Mouse (Mus musculus): Measurements from ENCODE around the gene Hsd17b14.

The Hsd17b14 gene

DNA sequence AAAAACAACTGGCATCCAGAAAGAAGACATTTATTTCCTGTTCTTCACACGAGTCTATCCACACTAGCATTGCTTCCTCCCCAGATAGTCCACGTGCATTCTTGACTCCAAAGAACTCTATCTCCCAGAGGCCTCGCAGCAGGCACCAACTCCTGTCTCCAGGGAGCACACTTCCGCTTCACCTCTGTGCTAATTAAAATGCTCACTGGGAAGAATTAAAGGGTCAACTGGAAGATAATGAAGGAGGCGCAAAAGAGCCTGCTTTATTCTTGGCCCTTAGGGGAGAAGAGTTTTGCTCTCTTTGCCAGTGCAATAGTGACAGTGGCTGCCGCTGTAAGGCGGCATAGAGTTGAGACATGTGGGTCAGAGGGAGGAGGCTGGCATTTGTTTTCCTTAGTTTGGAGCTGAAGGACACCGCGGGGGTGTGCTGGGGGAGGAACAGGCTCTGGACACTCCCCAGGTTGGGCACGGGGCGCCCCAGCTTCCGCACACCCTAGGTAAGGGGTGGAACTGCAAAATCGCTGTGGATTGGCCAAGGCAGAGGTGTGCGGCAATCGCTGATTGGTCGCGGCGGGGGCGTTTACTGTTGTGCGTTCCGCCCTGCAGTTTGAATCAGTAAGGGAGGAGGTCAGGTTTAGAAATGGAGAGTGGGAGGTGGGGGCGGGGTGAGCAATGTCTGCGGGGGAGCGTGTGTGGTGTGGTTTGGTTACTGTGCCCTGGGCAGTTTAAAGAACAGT lies 13.3 kb downstream of the Hsd17b14 start:
- DNase-seq: peak; percentile 95 to 97

DNA sequence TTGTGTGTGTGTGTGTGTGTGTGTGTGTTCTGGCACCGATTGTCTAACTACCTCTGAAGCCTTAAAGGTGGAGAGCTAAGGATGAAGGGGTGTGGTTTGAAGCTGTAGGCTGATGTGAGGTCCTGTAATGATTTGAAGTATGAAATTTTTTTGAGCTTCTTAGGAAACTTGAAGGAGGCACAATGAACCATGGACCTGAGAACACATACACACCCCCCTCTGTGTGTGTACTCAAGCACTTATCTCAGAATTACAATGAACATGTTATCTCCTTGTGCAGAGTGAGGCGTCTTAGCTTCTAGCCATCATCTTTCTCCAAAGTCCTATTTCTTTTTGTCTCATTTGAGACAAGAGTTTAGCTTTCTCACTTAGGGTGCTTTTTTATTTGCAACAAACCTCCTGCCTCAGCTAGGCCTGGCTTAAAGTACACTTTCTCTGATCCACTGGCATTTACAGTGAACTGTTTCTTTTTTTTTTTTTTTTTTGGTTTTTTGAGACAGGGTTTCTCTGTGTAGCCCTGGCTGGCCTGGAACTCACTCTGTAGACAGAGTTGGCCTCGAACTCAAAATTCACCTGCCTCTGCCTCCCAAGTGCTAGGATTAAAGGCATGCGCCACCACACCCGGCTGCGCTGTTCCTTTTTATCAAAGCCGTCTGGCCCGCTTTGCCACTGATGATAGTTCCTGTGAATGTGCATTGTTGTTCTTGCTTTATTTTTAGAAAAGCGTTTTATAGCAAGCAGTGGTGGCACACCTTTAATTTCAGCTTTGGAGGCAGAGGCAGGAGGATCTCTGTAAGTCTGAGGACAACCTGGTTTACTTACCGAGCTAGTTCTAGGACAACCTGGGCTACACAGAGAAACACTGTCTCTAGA lies 14.1 kb downstream of the Hsd17b14 start:
- DNase-seq: no peak

DNA sequence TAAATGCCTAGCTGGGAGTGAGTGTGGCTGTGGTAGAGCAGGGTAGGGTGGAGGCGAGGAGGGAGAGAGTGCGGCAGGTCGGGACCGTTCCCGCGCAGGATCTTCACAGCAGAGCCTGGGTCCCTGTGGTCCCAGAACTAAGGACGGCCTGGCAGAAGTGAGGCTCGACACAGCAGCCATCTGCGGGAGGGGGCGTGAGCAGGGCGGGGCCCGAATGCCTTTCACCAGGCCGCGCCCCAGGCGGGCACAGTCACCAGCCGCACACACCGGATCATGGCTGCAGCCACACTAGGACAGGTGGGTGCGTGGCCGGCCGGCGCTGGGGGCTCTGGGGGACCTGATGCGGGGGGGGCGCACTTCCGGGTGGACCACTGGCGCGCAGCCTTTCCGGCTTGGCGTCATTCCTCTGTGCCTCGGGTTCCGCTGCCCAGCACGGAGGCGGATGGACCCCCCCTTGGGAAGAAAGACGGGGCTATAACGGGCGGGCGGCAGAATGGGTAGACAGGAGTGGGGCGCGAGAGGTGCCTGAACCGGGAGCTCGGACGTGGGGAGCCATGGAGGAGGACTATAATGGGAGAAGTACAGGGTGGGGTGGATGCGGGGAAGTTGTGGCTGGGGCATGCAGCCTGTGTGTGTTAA lies 15.5 kb downstream of the Hsd17b14 start, which contains the start of gene Bcat2:
Gene Bcat2, plus strand, starts transcription at position 51 of the 639 bp plus-strand sequence.
- peak; percentile 66 to 70 for DNase-seq

DNA sequence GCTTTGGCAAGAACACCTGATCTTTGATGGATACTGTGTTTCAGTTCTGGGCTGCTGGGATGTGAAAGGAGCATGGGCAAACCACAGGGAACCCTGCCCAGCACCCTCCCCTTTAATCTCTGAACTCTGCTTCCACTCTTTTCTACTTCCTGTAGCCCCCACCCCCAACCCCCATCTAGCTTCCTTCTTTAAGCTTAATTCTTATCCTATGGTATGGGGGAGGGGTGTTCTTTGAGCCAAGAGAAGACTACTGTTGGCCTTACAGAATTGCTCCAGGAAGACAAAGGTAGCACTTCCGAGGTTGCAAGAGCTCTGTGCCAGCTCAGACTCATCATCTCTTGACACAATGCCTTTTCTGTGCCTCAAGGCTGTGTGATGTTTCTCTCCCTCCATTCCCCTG lies 17.3 kb downstream of the Hsd17b14 start:
- no peak for DNase-seq

DNA sequence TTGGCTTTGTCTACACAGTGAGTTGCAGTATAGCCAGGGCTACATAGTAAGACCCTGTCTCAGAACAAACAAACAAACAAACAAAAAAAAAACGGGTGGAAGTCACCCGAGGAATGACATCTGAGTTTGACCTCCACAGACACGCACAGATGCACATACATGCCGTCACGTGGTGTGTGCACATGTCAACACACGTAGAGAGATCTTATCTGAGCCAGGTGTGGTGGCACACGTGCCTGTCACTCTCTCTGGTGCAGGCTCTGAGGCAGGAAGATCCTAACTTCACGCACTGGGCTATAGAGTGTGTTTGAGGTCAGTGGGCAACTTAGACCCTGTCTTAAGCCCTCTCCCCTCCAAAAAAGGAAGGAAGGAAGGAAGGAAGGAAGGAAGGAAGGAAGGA lies 19.3 kb downstream of the Hsd17b14 start:
- DNase-seq: peak; percentile 50 to 53

DNA sequence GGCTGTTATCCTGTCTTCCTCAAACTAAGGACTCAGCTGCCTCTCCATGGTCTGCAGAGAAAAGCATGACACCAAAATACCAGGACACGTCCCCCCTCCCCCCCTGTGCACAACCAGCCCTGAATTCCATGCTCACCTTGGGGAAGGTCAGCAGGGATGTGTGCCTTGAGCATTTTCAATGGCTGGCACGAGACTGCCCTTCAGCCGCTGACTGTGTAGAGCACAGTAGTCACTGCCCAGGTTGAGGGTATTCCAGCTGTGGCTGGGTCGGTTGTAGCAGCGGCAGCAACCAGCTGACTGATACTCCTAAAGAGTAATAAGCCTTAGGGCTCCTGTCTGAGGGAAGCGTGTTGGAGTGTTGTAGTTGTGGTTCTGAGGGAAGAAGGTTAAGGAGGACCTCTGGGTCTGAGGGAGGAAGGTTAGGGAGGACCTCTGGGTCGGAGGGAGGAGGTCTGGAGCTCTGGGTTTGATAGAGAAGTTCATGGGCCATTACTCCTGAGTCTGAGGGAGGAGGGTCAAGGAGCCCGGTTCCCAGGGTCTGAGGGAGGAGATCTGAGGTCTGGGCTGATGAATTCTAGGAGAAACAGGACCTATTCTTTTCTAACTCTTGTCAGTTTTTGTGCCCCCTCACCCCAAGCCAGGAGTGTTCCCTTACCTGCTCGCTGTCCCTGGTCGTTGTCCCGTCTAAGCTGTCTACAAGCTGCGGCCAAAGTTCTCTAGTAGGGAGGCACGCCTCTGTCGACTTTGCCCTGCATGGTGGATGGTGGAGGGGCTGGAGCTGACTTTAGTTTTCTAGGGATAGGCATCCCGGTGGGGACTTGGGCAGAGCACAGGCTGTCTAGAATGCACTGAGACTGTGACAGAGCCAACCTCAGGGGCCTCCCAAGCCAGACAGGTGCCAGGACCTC lies 20.0 kb downstream of the Hsd17b14 start:
- DNase-seq: peak; percentile 80 to 85

DNA sequence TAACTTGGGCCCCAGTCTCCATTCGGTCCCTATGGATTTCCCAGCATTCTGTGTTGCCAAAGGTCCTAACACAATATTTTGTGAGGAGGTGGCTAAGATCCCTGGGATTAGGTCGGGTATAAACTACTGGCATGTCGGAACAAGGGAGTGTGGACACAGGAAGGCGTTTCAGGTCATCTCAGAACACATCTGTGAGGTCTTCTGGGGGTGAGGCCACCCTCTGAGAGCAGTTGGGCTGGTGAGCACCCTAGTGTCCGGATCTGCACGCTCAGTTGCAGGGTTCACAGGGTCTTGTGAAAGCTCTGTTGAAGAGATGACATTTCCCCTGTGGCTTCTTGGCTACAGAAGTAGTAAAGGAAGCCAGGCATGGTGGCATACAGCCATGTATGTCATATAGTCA lies 31.2 kb downstream of the Hsd17b14 start:
- DNase-seq: no peak

DNA sequence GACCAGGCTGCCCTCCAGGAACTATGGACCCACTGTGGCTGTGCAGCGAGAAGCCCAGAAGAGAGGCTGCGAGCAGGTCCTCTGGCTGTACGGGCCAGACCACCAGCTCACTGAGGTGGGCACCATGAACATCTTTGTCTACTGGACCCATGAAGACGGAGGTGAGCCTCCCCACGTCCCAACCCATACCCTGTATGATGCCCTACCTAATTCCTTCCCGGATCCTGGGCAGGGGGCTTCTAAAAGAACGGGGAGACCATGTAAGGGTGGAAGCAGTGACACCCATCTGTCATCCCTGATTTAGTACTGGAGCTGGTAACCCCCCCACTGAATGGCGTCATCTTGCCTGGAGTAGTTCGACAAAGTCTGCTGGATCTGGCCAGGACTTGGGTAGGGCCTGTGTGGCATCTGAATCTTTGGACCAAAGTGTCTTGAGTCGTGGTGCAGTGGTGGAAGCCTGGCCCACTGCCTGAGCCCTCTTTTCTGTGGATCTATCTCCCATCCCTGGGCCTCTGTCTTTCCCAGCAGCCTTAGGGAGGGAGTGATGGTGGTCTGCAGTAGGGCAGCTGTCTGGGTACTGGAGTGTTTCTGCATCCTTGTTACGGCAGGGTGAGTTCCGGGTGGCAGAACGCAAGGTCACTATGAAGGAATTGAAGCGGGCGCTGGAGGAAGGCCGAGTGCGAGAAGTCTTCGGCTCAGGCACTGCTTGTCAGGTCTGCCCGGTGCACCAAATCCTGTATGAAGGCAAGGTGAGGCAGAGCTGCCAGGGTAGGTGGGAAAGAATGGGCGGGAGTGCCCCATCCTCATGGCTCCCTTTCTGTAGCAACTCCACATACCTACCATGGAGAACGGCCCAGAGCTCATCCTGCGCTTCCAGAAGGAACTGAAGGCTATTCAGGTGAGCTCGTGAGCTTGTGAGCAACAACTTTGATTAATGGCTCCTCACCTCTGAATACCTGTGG lies 33.2 kb downstream of the Hsd17b14 start:
- no peak for DNase-seq

DNA sequence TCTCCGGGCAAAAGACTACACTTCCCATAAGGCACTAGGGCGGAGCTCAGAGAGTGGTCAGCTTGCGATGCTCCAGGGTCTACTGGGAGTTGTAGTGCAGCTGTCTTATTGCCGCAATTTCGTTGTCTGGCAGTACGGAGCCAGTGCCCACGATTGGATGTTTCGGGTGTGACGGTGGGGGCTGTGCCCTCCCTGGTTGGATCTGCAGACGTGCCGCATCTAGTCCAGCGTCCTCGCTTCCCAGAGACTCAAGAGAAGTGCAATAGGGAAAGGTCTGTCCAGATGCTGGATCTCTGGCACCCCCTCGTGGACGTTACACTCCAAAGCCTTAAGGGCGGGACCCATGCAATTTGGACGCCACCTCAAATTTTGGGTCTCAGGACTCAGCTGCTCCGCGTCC lies 34.5 kb downstream of the Hsd17b14 start:
- DNase-seq: peak; percentile 95

DNA sequence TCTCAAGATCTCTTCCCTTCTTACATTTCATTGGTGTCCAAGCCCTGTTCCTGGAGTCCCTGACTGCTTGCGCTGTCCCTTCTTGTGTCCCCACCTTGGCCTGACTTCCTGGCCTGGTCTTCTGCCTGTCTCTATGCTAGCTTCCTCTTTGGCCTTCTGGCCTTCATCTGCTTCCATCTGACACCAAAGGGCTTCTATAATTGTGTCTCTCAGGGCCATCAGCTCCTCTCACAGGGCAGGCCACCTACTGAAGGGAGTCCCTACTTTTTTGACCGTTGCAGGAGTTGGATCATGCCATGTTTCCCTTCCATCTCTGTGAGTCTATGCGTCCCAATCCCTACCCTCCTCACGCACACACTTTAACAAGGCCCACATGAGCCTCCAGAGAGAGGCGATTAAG lies 35.2 kb downstream of the Hsd17b14 start:
- no peak for DNase-seq

DNA sequence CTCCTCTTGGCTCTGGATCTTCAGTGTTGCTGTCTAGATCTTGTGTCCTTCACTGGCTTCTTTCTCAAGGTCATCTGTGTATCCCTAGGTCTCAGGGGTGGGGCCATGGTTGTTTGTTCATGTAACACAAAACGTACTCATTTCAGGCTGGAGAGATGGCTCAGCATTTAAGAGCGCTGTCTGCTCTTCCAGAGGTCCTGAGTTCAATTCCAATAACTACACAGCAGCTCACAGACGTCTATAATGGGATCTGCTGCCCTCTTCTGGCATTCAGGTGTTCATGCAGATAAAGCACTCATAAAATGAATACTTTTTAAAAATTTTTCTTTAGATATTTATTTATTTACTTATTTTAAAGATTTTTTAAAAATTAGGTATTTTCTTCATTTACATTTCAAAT lies 36.2 kb downstream of the Hsd17b14 start:
- DNase-seq: no peak

DNA sequence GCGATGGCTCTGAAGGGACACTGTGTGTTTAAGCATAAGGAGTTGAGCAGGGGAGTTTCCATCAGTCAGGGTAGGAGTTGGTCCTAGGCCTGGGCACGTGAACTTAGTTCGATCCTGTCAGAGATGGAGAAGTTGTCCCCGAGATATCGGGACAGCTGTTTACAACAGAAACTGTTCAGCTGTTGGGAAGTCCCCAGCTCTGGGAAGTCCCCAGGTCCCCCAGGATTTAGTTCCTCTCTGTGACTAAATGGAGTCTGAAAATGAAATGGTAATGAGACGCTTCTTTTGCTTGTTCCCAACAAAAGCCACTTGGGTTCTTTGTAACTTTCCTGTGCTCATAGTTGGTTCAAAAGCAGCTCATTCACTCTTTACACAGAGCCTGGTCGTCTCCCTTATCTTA lies 37.2 kb downstream of the Hsd17b14 start:
- no peak for DNase-seq

DNA sequence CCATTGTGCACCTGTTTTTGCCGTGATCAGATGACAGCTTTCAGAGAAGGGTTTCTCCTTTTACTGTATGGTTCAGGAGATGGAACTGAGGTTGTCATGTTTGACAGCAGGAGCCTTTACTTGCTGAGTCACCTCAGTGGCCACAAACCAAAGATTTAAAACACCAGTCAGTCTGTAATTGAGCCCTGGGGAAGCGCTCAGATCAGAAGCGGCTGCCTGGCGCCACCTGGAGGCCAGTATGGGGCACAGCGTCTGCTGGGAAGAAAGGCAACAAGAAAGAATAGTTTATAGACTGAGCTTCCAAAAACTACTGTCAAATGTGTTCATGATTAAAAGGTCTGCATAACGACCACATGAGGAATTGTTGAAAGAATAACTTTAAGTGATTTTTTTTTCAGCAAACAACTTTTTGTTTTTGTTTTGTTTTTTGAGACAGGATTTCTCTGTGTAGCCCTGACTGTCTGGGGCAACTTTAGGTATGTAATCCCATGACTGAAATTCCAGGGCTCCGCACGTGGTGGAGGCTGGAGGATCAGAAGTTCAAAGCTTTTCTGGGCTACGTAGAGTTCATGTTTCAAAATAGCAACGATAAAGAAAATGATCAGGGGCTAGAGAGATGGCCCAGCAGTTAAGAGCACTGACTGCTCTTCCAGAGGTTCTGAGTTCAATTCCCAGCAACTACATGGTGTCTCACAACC lies 38.6 kb downstream of the Hsd17b14 start:
- peak; percentile 65 to 78 for DNase-seq

DNA sequence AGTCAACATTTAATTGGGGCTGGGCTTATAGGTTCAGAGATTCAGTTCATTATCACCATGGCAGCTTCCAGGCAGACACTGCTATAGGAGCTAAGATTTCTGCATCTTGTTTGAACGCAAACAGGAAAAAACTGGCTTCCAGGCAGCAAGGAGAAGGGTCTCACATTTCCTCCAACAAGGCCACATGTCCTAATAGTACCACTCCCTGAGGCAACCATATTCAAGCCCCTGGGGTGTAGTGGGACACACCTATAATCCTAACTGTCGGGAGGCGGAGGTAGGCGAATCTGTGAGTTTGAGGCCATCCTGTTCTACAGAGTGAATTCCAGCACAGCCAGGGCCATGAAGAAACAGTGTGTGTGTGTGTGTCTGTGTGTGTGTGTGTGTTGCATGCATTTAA lies 40.5 kb downstream of the Hsd17b14 start:
- no peak for DNase-seq

DNA sequence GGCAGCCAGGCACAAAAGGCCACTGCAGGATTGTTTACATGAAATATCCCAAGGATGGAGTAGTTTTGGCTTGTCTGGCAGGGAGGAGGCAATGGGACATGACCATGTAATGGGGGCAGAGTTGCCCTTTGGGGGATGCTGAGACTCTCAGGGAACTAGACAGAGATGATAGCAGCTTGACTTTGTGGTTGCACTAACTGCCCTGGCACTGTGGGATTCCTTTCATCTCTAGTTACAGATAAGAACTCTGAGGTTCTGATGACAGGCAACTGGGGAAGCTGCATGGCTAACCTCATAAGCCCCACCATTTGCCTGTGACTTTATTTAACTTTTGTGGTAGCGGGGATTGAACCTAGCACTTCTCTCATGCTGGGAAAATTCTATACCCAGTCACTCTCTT lies 41.4 kb downstream of the Hsd17b14 start:
- DNase-seq: no peak

DNA sequence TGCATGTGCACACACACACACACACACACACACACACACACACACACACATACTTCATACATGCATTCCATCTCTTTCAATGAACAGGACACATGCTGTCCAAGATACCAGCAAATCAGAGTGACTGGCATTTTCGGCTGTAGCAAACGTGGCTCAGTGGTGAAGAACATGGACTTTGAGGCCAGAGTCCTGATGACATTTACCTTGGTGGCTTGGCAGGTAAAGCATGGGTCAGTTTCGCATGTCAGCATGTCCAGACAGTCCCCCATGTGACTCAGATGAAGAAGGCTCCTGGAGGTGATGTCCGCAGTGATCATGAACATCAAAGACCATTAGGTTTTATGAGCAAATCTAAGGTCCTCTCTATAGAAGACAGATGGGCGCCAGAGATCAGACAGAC lies 42.3 kb downstream of the Hsd17b14 start:
- DNase-seq: no peak

DNA sequence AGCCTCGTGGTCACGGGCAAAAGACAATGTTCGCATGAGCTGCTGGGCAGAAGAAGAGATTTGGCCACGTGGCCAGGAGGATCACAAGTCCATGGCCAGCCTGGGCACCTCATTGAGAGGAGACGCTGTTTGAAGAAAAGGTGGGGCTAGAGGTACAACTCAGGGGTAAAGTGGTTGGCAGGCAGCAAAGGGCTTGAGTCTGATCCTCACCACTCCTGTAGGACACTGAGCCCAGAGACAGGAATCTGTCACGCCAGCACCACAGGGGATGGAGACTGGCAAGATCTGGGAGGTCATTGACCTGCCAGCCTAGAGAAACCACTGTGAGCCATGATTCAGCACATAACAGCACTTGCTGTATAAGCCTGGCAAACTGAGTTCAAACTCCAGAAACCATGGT lies 42.8 kb downstream of the Hsd17b14 start:
- DNase-seq: peak; percentile 54 to 78

DNA sequence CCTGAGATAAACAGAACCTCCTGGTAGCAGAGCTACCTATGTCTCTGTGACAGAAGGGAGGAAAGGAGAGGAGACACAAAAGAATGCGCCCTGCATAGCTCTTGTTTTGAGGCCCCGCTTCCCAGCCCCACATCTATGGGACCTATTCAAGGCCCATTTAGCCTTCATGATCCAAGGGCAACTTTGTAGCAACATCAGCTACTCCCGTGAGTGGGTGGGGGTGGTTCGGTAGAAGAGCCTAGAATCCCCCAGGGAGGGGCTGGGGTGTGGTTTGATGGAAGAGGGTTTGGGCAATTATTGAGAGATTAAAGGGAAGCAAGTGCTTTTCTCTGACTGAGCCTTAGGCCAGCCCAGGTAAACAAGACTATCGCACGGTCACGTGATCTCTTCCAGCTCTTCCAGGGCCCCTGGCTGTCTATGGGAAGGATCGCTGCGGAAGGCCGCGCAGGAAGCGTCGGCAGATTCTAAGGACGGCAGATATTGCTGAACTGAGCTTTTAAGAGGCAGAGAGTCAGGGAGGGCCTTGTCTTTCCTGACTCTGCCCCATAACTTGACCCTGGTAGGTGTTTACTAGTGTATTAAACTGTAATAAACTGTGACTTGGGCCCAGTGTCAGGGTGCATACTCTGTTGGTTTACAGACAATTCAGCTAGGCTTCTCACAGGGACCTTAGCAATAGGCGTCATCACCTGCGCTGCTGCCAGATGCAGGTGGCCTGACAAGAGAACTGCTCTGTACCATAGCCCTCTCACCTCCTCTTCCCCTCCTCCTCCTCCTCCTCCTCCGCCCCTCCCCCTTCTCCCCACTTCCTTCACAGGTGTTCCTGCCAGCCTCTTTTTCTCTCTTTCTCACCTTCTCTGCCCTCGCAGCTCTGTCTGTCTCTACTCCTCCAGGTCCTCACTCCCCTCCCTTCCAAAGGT lies 44.5 kb downstream of the Hsd17b14 start:
- no peak for DNase-seq

DNA sequence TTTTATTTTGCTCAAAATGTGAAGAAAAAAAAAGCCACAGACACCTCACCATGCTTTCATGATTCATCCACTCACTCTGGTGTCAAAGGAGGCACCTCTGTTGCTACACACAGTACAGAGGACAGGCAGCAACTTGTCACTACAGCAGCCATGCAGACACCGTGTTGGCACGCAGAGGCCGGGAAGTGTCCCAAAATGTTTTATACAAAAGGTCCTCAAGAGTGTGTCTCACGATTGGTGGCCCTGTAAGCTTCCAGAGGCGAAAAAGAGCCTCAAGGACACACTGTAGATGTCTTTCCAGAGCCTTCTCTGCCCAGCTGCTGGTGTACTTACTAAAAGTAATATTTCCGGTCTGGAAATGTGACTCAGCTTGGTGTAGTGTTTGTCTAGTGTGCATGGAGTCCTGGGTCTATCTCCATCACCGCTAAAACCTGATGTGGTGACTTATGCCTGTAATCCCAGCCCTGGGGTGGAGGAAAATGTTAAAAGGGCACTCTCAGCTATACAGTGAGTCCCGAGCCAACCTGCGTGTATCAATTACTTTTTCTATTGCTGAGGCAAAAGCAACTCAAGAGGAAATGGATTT lies 51.1 kb downstream of the Hsd17b14 start:
- no peak for DNase-seq
